Mouse (Mus musculus) kidney, postnatal 14 days (tissue): ENCODE data around the gene Rdx.

Source experiments
- DNase-seq: peaks from one replicate; pipeline ENCODE4 v3.0.0; 2022; ENCODE audit warnings: mixed read lengths

Rdx gene

GRCm38 (mm10) chr9:52119212-52119611 lies 72.2 kb downstream of the Rdx start:
- no peak for DNase-seq

- DNase-seq: no peak
These were observed 78.3 kb downstream of the Rdx start for GRCm38 (mm10) chr9:52125225-52125624.

DNA sequence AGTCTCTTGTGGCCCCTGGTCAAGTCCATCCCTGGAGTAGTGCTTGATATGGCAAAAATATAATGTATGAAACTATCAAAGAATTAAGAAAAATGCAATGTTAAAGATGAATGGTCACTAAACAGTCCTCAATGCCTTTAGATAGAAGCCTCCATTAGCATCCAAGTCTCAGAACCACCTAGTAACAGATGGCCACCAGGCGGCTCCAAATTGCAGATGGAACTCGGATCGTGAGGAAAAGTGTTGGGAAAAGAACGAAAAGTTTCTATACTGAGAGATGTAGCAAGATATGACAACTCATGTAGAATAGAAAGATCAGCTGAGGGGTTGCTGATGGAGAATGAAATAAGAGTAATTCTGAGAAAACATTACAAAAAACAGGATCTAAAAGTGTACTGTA lies 83.4 kb downstream of the Rdx start:
- DNase-seq: peak; percentile 27

- no peak for DNase-seq
These were observed 85.8 kb downstream of the Rdx start for GRCm38 (mm10) chr9:52132771-52133170.
